Mouse (Mus musculus): ENCODE results near the gene Bnip1.

DNA sequence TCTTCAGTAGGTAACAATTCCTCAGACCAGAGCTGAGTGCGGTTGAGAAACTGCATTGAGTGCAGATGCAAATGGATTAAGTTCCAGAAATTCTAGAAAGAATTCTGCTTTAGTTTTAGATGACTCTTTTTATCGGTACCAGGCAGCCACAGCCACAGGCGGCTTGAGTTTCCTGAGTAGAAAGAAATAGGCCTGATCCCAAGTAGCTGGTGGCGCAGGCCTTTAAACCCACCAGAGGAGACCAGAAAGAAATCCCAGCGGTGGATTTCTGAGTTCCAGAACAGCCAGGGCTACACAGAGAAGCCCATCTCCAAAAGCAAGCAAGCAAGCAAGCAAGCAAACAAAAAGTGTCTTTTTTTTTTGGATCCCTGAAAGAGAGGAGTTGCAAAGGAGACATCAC lies 55.5 kb downstream of the Bnip1 start:
- TF ChIP-seq CTCF (IDR thresholded peaks at IDR 0.05; ENCODE audit: insufficient read depth, low read depth, low read length) (no peak), POLR2A (IDR thresholded peaks at IDR 0.05; ENCODE audit: insufficient read depth, low read depth, low read length) (no peak)
